In genomic region chr11:61300716-61301392, GRCm38 (mm10) we compare ENCODE assay signal across 9 mouse cellular contexts. TPM values are rescaled to one million over a fixed set of nuclear protein-coding genes. Genes with fewer than 3 reads are reported as not detected.
DNase-seq lines count a peak whose midpoint lies in the region; ATAC-seq lines count a peak whose summit lies in the region.
"Had no signal": no experiment of that assay in that cellular context is flagged by ENCODE, and none has a peak within 500 bp of the region (broad histone marks: within the 10 kb centered on the region; RNA-seq: fewer than 3 reads in every experiment).

No protein-coding gene starts in this region.

- WGBS in embryonic facial prominence, embryonic 12.5 days = 32% methylated on average over 12 of the region's 16 CpGs
- WGBS in hindbrain, embryonic 13.5 days = 15% methylated on average over 12 of the region's 16 CpGs
- WGBS in liver, embryonic 16.5 days (ENCODE audit: insufficient replicate concordance) = 42% methylated on average over 13 of the region's 16 CpGs

- 0 out of 2 replicates have a peak, but pooled peaks cover 5% of the 10 kb centered on the region for H3K9me3 ChIP-seq in embryonic facial prominence, embryonic 12.5 days
- H3K9me3 ChIP-seq in hindbrain, embryonic 13.5 days = no peaks in the 10 kb centered on the region
- no peaks in the 10 kb centered on the region for H3K9me3 ChIP-seq in liver, embryonic 16.5 days (replicated peaks; ENCODE audit: control insufficient read depth, low read length)

- no peaks in the 10 kb centered on the region for H3K27me3 ChIP-seq in embryonic facial prominence, embryonic 12.5 days
- H3K27me3 ChIP-seq in hindbrain, embryonic 13.5 days = no peaks in the 10 kb centered on the region
- no peaks in the 10 kb centered on the region for H3K27me3 ChIP-seq in liver, embryonic 16.5 days (ENCODE audit: control insufficient read depth, insufficient read depth, low read depth, low read length)

- no peak overlapping the region for H3K4me3 ChIP-seq in embryonic facial prominence, embryonic 12.5 days
- H3K4me3 ChIP-seq in hindbrain, embryonic 13.5 days = no peak overlapping the region
- H3K4me3 ChIP-seq in liver, embryonic 16.5 days (ENCODE audit: low read depth, low read length) = no peak overlapping the region

- DNase-seq in embryo, embryonic 11 days = peak; percentile 30
- no peak for DNase-seq in embryo, embryonic 10 days (ENCODE audit: low spot score)
- DNase-seq in cerebellum, adult 11-12 months = no peak
- DNase-seq in yolk sac, embryonic 10.5 days (ENCODE audit: low spot score) = no peak
- no peak for DNase-seq in cerebellum, postnatal 10 days

- no peaks in the 10 kb centered on the region for H3K36me3 ChIP-seq in embryonic facial prominence, embryonic 12.5 days
- H3K36me3 ChIP-seq in hindbrain, embryonic 13.5 days = no peaks in the 10 kb centered on the region
- H3K36me3 ChIP-seq in liver, embryonic 16.5 days (ENCODE audit: control insufficient read depth, insufficient read depth) = no peaks in the 10 kb centered on the region

- no peak overlapping the region for H3K27ac ChIP-seq in embryonic facial prominence, embryonic 12.5 days
- no peak overlapping the region for H3K27ac ChIP-seq in hindbrain, embryonic 13.5 days
- H3K27ac ChIP-seq in liver, embryonic 16.5 days (ENCODE audit: low read length) = no peak overlapping the region

- H3K9ac ChIP-seq in embryonic facial prominence, embryonic 12.5 days = no peak overlapping the region
- H3K9ac ChIP-seq in hindbrain, embryonic 13.5 days = no peak overlapping the region
- H3K9ac ChIP-seq in liver, embryonic 16.5 days (ENCODE audit: low read depth, low read length) = no peak overlapping the region

- H3K4me1 ChIP-seq in embryonic facial prominence, embryonic 12.5 days = peaks cover 6% of the 10 kb centered on the region; the same call in 1 of the 2 replicates
- peaks cover 7% of the 10 kb centered on the region; the same call in 1 of the 2 replicates for H3K4me1 ChIP-seq in hindbrain, embryonic 13.5 days (replicated peaks)
- H3K4me1 ChIP-seq in liver, embryonic 16.5 days (ENCODE audit: control insufficient read depth, low read depth, low read length) = peaks cover 2% of the 10 kb centered on the region; the same call in 1 of the 2 replicates

- ATAC-seq in embryonic facial prominence, embryonic 12.5 days (ENCODE audit: insufficient number of reproducible peaks, insufficient read depth, low FRiP score, low TSS enrichment) = no peak
- no peak for ATAC-seq in hindbrain, embryonic 13.5 days (ENCODE audit: low FRiP score)
- peak; percentile 43; the same call in 1 of the 2 replicates for ATAC-seq in liver, embryonic 16.5 days (ENCODE audit: low read depth)

- peak overlapping the region; percentile 31 for H3K4me2 ChIP-seq in embryonic facial prominence, embryonic 12.5 days (replicated peaks)
- 0 out of 2 replicates have a peak overlapping the region, but pooled peaks have one; percentile 10 for H3K4me2 ChIP-seq in hindbrain, embryonic 13.5 days
- H3K4me2 ChIP-seq in liver, embryonic 16.5 days (ENCODE audit: low read depth, low read length) = peak overlapping the region; percentile 12

RNA-seq across cellular contexts. Expression of gene Aldh3a2, which starts 33.6 kb away (rescaled TPM):
- polyA plus RNA-seq in embryonic facial prominence, embryonic 12.5 days (2016; fragmentation: Nextera tagmentation; extraction: Ambion mirVana) = 22.7 and 23.8 TPM in 2 replicates
- polyA plus RNA-seq in hindbrain, embryonic 13.5 days (2015; fragmentation: Nextera tagmentation; extraction: Ambion mirVana) = 26.9 and 27.0 TPM in 2 replicates
- polyA plus RNA-seq in liver, embryonic 16.5 days (2015; fragmentation: Nextera tagmentation; extraction: Ambion mirVana) = 36.5 and 40.9 TPM in 2 replicates

RNA-seq across cellular contexts. Expression of gene Slc47a2, which starts 41.8 kb away (rescaled TPM):
- polyA plus RNA-seq in embryonic facial prominence, embryonic 12.5 days (2016; fragmentation: Nextera tagmentation; extraction: Ambion mirVana) = not detected in 2 replicates
- 0.09 TPM in 1 of 2 replicates, not detected in the other for polyA plus RNA-seq in hindbrain, embryonic 13.5 days (2015; fragmentation: Nextera tagmentation; extraction: Ambion mirVana)
- polyA plus RNA-seq in liver, embryonic 16.5 days (2015; fragmentation: Nextera tagmentation; extraction: Ambion mirVana) = 0.06 TPM in 1 of 2 replicates, not detected in the other
- polyA plus RNA-seq: spleen, adult 2 months had no signal
